Mouse (Mus musculus) neural tube, embryonic 12.5 days (tissue): ENCODE measurements around the gene Slc41a1. TPM values are rescaled to one million over a fixed set of nuclear protein-coding genes. Genes with fewer than 3 reads are reported as not detected.
A peak's percentile ranks its signal among the peaks of the same experiment; 100 is the strongest.

Source experiments
- ATAC-seq: fragments of 200-750 bp; cut with Nextera tagmentation; 2 replicates; pipeline ENCODE4 v1.8.0; 2017; ENCODE audit warnings: low read depth, mild to moderate bottlenecking, moderate TSS enrichment, moderate library complexity; ENCODE audit not compliant: low FRiP score
- H3K27ac ChIP-seq: fragments of 300-500 bp; sonication (generic); 2 replicates; pipeline ENCODE4 v1.5.1; 2016
- H3K27me3 ChIP-seq: fragments of 300-500 bp; sonication (generic); replicated peaks from 2 replicates; pipeline ENCODE4 v1.6.1; 2016; ENCODE audit warnings: mild to moderate bottlenecking
- H3K36me3 ChIP-seq: fragments of 300-500 bp; sonication (generic); 2 replicates; pipeline ENCODE4 v1.6.1; 2016; ENCODE audit warnings: mild to moderate bottlenecking
- H3K4me1 ChIP-seq: fragments of 300-500 bp; sonication (generic); 2 replicates; pipeline ENCODE4 v1.6.1; 2016
- H3K4me2 ChIP-seq: fragments of 300-500 bp; sonication (generic); replicated peaks from 2 replicates; pipeline ENCODE4 v1.6.1; 2016; ENCODE audit warnings: mild to moderate bottlenecking
- H3K4me3 ChIP-seq: fragments of 300-500 bp; sonication (generic); 2 replicates; pipeline ENCODE4 v1.5.1; 2016
- H3K9ac ChIP-seq: fragments of 300-500 bp; sonication (generic); 2 replicates; pipeline ENCODE4 v1.6.1; 2016; ENCODE audit warnings: mild to moderate bottlenecking
- H3K9me3 ChIP-seq: fragments of 300-500 bp; sonication (generic); 2 replicates; pipeline ENCODE4 v1.6.1; 2016; ENCODE audit warnings: mild to moderate bottlenecking
- WGBS: fragments of 180-500 bp; shearing (Covaris S2); methylation state at CpG from one replicate; pipeline ENCODE4 v1.1.7; 2016; 5-methylcytosine and 5-hydroxymethylcytosine counted together
- polyA plus RNA-seq: library from polyadenylated mRNA; unstranded; fragments of >200 nt; fragmentation: Nextera tagmentation; extraction: Ambion mirVana; gene quantifications from 2 replicates; pipeline ENCODE4 v1.2.1, GENCODE M21; 2016

Slc41a1 gene
- polyA plus RNA-seq, 1 experiment from 2014 or later = 11.4 TPM

GRCm38 (mm10) chr1:131866304-131866999, 39.2 kb downstream of the Slc41a1 start:
- no peak overlapping the region for H3K27ac ChIP-seq
- peak; percentile 59; the same call in 1 of the 2 replicates for ATAC-seq
- 79% methylated on average over 6 of the region's 6 CpGs for WGBS
- no peak overlapping the region for H3K4me3 ChIP-seq
- H3K4me1 ChIP-seq = peaks cover 5% of the 10 kb centered on the region
- no peaks in the 10 kb centered on the region for H3K36me3 ChIP-seq
- H3K27me3 ChIP-seq = no peaks in the 10 kb centered on the region
- no peak overlapping the region for H3K4me2 ChIP-seq
- H3K9ac ChIP-seq = no peak overlapping the region
- H3K9me3 ChIP-seq = no peaks in the 10 kb centered on the region

- peak; percentile 98 for ATAC-seq
Measured at GRCm38 (mm10) chr1:131867093-131867945, 40.0 kb downstream of the Slc41a1 start, which contains the start of gene Rab29. TSS of gene Rab29 (plus strand) at chr1:131867224.

GRCm38 (mm10) chr1:131867946-131868290, 40.6 kb downstream of the Slc41a1 start:
- peak overlapping the region; percentile 82 for H3K4me2 ChIP-seq
- H3K27me3 ChIP-seq = no peaks in the 10 kb centered on the region
- peaks cover 5% of the 10 kb centered on the region for H3K4me1 ChIP-seq
- no peak overlapping the region for H3K27ac ChIP-seq
- H3K9ac ChIP-seq = 0 out of 2 replicates have a peak overlapping the region, but pooled peaks have one; percentile 39
- no peak for ATAC-seq
- H3K9me3 ChIP-seq = no peaks in the 10 kb centered on the region
- peak overlapping the region; percentile 48 for H3K4me3 ChIP-seq
- no peaks in the 10 kb centered on the region for H3K36me3 ChIP-seq
- WGBS = 27% methylated on average over 10 of the region's 10 CpGs

More at GRCm38 (mm10) chr1:131867093-131867945, 40.0 kb downstream of the Slc41a1 start, which contains the start of gene Rab29:
- peak within 1 kb of the TSS; percentile 82 for H3K4me2 ChIP-seq
- WGBS = 1% methylated on average over 46 of the region's 46 CpGs
- H3K9me3 ChIP-seq = no peaks in the 10 kb centered on the region
- H3K4me3 ChIP-seq = peak within 1 kb of the TSS; percentile 48
- peaks cover 5% of the 10 kb centered on the region for H3K4me1 ChIP-seq
- H3K27ac ChIP-seq = no peak within 1 kb of the TSS
- H3K36me3 ChIP-seq = no peaks in the 10 kb centered on the region
- no peaks in the 10 kb centered on the region for H3K27me3 ChIP-seq
- 0 out of 2 replicates have a peak within 1 kb of the TSS, but pooled peaks have one; percentile 39 for H3K9ac ChIP-seq

GRCm38 (mm10) chr1:131869561-131869960, 42.3 kb downstream of the Slc41a1 start:
- Histone ChIP-seq H3K9ac (no peak overlapping the region), H3K27me3 (no peaks in the 10 kb centered on the region), H3K27ac (no peak overlapping the region), H3K4me1 (peaks cover 5% of the 10 kb centered on the region), H3K36me3 (no peaks in the 10 kb centered on the region), H3K9me3 (no peaks in the 10 kb centered on the region), H3K4me3 (no peak overlapping the region), H3K4me2 (no peak overlapping the region)
- WGBS = 87% methylated on average over 2 of the region's 2 CpGs
- ATAC-seq = no peak

- no peak for ATAC-seq
- H3K9ac ChIP-seq = no peak overlapping the region
- H3K4me1 ChIP-seq = peaks cover under 1% of the 10 kb centered on the region; the same call in 1 of the 2 replicates
- no peaks in the 10 kb centered on the region for H3K27me3 ChIP-seq
- no peaks in the 10 kb centered on the region for H3K9me3 ChIP-seq
- H3K27ac ChIP-seq = no peak overlapping the region
- H3K4me2 ChIP-seq = no peak overlapping the region
- no peak overlapping the region for H3K4me3 ChIP-seq
- 76% methylated on average over 1 of the region's 1 CpGs for WGBS
- no peaks in the 10 kb centered on the region for H3K36me3 ChIP-seq
Measured at GRCm38 (mm10) chr1:131872856-131873255, 45.6 kb downstream of the Slc41a1 start.

GRCm38 (mm10) chr1:131879816-131880215, 52.5 kb downstream of the Slc41a1 start:
- no peaks in the 10 kb centered on the region for H3K36me3 ChIP-seq
- H3K27me3 ChIP-seq = no peaks in the 10 kb centered on the region
- 68% methylated on average over 2 of the region's 2 CpGs for WGBS
- no peak overlapping the region for H3K4me2 ChIP-seq
- H3K4me1 ChIP-seq = no peaks in the 10 kb centered on the region
- ATAC-seq = no peak
- no peak overlapping the region for H3K4me3 ChIP-seq
- H3K9me3 ChIP-seq = no peaks in the 10 kb centered on the region
- no peak overlapping the region for H3K27ac ChIP-seq
- no peak overlapping the region for H3K9ac ChIP-seq

- Histone ChIP-seq H3K36me3 (no peaks in the 10 kb centered on the region), H3K27me3 (no peaks in the 10 kb centered on the region), H3K4me1 (no peaks in the 10 kb centered on the region), H3K27ac (no peak overlapping the region), H3K9ac (no peak overlapping the region), H3K9me3 (no peaks in the 10 kb centered on the region), H3K4me2 (no peak overlapping the region), H3K4me3 (no peak overlapping the region)
- WGBS = 58% methylated on average over 2 of the region's 2 CpGs
- ATAC-seq = no peak
Measured at GRCm38 (mm10) chr1:131882787-131883186, 55.5 kb downstream of the Slc41a1 start.

GRCm38 (mm10) chr1:131886173-131886572, 58.9 kb downstream of the Slc41a1 start:
- no peak overlapping the region for H3K9ac ChIP-seq
- no peak for ATAC-seq
- no peak overlapping the region for H3K4me3 ChIP-seq
- no peaks in the 10 kb centered on the region for H3K9me3 ChIP-seq
- no peak overlapping the region for H3K4me2 ChIP-seq
- no peaks in the 10 kb centered on the region for H3K4me1 ChIP-seq
- 79% methylated on average over 2 of the region's 2 CpGs for WGBS
- no peak overlapping the region for H3K27ac ChIP-seq
- no peaks in the 10 kb centered on the region for H3K27me3 ChIP-seq
- H3K36me3 ChIP-seq = no peaks in the 10 kb centered on the region

GRCm38 (mm10) chr1:131886641-131887040, 59.3 kb downstream of the Slc41a1 start:
- Histone ChIP-seq H3K27ac (no peak overlapping the region), H3K4me3 (no peak overlapping the region), H3K9ac (no peak overlapping the region), H3K36me3 (no peaks in the 10 kb centered on the region), H3K4me2 (no peak overlapping the region), H3K9me3 (no peaks in the 10 kb centered on the region), H3K4me1 (no peaks in the 10 kb centered on the region), H3K27me3 (no peaks in the 10 kb centered on the region)
- WGBS = 86% methylated on average over 3 of the region's 3 CpGs
- ATAC-seq = no peak

GRCm38 (mm10) chr1:131890043-131890658, 62.9 kb downstream of the Slc41a1 start:
- no peaks in the 10 kb centered on the region for H3K9me3 ChIP-seq
- no peaks in the 10 kb centered on the region for H3K27me3 ChIP-seq
- no peak overlapping the region for H3K4me2 ChIP-seq
- no peak for ATAC-seq
- H3K27ac ChIP-seq = no peak overlapping the region
- H3K36me3 ChIP-seq = no peaks in the 10 kb centered on the region
- no peak overlapping the region for H3K4me3 ChIP-seq
- no peak overlapping the region for H3K9ac ChIP-seq
- 53% methylated on average over 6 of the region's 6 CpGs for WGBS
- H3K4me1 ChIP-seq = no peaks in the 10 kb centered on the region

- H3K9me3 ChIP-seq = no peaks in the 10 kb centered on the region
- WGBS = 67% methylated on average over 4 of the region's 4 CpGs
- no peak overlapping the region for H3K4me3 ChIP-seq
- H3K27me3 ChIP-seq = no peaks in the 10 kb centered on the region
- no peak overlapping the region for H3K4me2 ChIP-seq
- H3K36me3 ChIP-seq = no peaks in the 10 kb centered on the region
- ATAC-seq = no peak
- H3K4me1 ChIP-seq = no peaks in the 10 kb centered on the region
- H3K9ac ChIP-seq = no peak overlapping the region
- no peak overlapping the region for H3K27ac ChIP-seq
Measured at GRCm38 (mm10) chr1:131891436-131891835, 64.1 kb downstream of the Slc41a1 start.
